Mouse (Mus musculus) ES-Bruce4 (cell line): ENCODE data around the gene Rnft1. TPM values are rescaled to one million over a fixed set of nuclear protein-coding genes. Genes with fewer than 3 reads are reported as not detected.
"Not testable (repeated sequence)": the region's sequence is repeated elsewhere in the genome, so short reads cannot be mapped to it uniquely, and the experiment has no call there.

Experiments used
- H3K27ac ChIP-seq: 2 replicates; pipeline ENCODE4 v1.5.1; 2012; ENCODE audit warnings: low read length, inconsistent platforms; ENCODE audit not compliant: insufficient read depth
- H3K27me3 ChIP-seq: 2 replicates; pipeline ENCODE4 v1.6.1; 2012; ENCODE audit warnings: mild to moderate bottlenecking, low read length, inconsistent platforms; ENCODE audit not compliant: control insufficient read depth, poor library complexity, insufficient read depth, severe bottlenecking
- H3K36me3 ChIP-seq: 2 replicates; pipeline ENCODE4 v1.6.1; 2012; ENCODE audit warnings: inconsistent platforms, mild to moderate bottlenecking, low read length, moderate library complexity; ENCODE audit not compliant: control insufficient read depth, poor library complexity, insufficient read depth, severe bottlenecking
- H3K4me1 ChIP-seq: one replicate; pipeline ENCODE4 v1.8.1; 2011; ENCODE audit warnings: low read length; ENCODE audit not compliant: control insufficient read depth, insufficient read depth
- H3K4me3 ChIP-seq: 2 replicates; pipeline ENCODE4 v1.5.1; 2011; ENCODE audit warnings: low read depth, mild to moderate bottlenecking, low read length
- H3K9ac ChIP-seq: 2 replicates; pipeline ENCODE4 v1.6.1; 2012; ENCODE audit warnings: low read depth, mild to moderate bottlenecking, inconsistent platforms; ENCODE audit not compliant: poor library complexity, severe bottlenecking
- H3K9me3 ChIP-seq: replicated peaks from 2 replicates; pipeline ENCODE4 v1.6.1; 2012; ENCODE audit warnings: mild to moderate bottlenecking, low read length, inconsistent platforms; ENCODE audit not compliant: control insufficient read depth, poor library complexity, insufficient read depth, severe bottlenecking
- CTCF ChIP-seq: IDR thresholded peaks from one replicate; pipeline ENCODE4 v1.8.1; 2011; ENCODE audit warnings: low read depth, low read length
- EP300 ChIP-seq: IDR thresholded peaks from 2 replicates; pipeline ENCODE4 v1.6.1; 2011; ENCODE audit warnings: low read depth, low read length; ENCODE audit not compliant: insufficient read depth
- POLR2A ChIP-seq: IDR thresholded peaks from one replicate; pipeline ENCODE4 v1.8.1; 2011; ENCODE audit warnings: low read length; ENCODE audit not compliant: insufficient read depth
- polyA plus RNA-seq: library from polyadenylated mRNA; stranded (reverse); fragments of >200 nt; gene quantifications from 2 replicates; pipeline ENCODE4 v1.2.4, GENCODE M21; 2011; ENCODE audit warnings: low read depth; ENCODE audit not compliant: missing spikeins, insufficient read depth, insufficient read length

The Rnft1 gene
- polyA plus RNA-seq, 1 experiment = 25.0 TPM

DNA sequence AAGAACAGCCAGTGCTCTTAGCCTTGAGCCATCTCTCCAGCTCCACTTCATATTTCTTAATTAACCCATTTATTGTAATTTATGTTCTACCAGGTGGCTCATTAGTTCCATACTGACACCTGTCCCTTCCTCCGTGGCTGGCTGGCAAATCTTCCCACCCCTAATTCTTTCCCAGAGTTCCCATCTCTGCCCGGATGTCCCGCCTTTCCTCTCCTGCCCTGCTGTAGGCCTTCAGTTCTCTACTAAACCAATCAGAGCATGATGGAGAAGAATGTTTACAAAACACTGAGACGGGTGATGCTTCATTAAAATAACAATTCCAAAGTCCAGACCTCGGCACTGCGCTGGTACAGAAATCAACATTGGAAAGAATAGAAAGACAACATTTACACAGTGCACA is 25.6 kb upstream of the Rnft1 start:
- Histone ChIP-seq H3K4me1 (no peaks in the 10 kb centered on the region), H3K4me3 (no peak overlapping the region), H3K27ac (no peak overlapping the region), H3K27me3 (no peaks in the 10 kb centered on the region), H3K9ac (no peak overlapping the region), H3K36me3 (no peaks in the 10 kb centered on the region), H3K9me3 (no peaks in the 10 kb centered on the region)
- TF ChIP-seq EP300 (no peak), POLR2A (no peak), CTCF (no peak)

- H3K9ac ChIP-seq = no peak overlapping the region
- H3K9me3 ChIP-seq = no peaks in the 10 kb centered on the region
- no peaks in the 10 kb centered on the region for H3K36me3 ChIP-seq
- H3K27ac ChIP-seq = no peak overlapping the region
- TF ChIP-seq EP300 (no peak), CTCF (no peak), POLR2A (no peak)
- no peak overlapping the region for H3K4me3 ChIP-seq
- H3K4me1 ChIP-seq = no peaks in the 10 kb centered on the region
- no peaks in the 10 kb centered on the region for H3K27me3 ChIP-seq
Measured at GRCm38 (mm10) chr11:86462579-86462978, 21.9 kb upstream of the Rnft1 start.

- H3K4me3 ChIP-seq = 0 out of 2 replicates have a peak overlapping the region, but pooled peaks have one; percentile 6
- TF ChIP-seq CTCF = peak; percentile 41
- H3K4me1 ChIP-seq, H3K9me3 ChIP-seq, H3K9ac ChIP-seq, H3K27ac ChIP-seq, H3K27me3 ChIP-seq, H3K36me3 ChIP-seq: not testable (repeated sequence)
Measured at GRCm38 (mm10) chr11:86464275-86464674, 20.2 kb upstream of the Rnft1 start.

GRCm38 (mm10) chr11:86468345-86468744 is 16.1 kb upstream of the Rnft1 start:
- TF ChIP-seq CTCF (no peak), EP300 (no peak), POLR2A (no peak)
- Histone ChIP-seq H3K9ac (no peak overlapping the region), H3K4me1 (no peaks in the 10 kb centered on the region), H3K9me3 (no peaks in the 10 kb centered on the region), H3K4me3 (no peak overlapping the region), H3K36me3 (no peaks in the 10 kb centered on the region), H3K27me3 (no peaks in the 10 kb centered on the region), H3K27ac (no peak overlapping the region)

DNA sequence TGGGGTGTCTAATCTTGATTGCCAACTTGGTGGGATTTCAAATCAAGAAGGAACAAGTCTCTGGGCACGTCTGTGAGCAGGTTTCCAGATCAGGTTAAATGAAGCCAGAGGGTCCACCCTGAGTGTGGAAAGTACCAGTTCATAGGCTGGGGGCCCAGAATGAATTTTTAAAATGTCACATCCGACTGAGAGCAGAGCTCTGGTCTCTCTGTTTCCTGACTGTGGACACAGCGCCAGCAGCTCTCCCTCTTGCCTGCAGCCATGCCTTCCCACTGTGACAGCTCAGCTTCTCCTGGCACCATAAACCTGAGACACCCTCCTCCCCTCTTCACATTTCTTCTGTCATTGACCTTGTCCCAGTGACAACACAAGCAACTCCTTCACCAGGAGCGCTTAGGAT is 15.5 kb upstream of the Rnft1 start:
- Histone ChIP-seq H3K27ac (no peak overlapping the region), H3K36me3 (no peaks in the 10 kb centered on the region), H3K9me3 (no peaks in the 10 kb centered on the region), H3K27me3 (no peaks in the 10 kb centered on the region), H3K9ac (no peak overlapping the region), H3K4me3 (no peak overlapping the region), H3K4me1 (no peaks in the 10 kb centered on the region)
- no peak for TF ChIP-seq CTCF

DNA sequence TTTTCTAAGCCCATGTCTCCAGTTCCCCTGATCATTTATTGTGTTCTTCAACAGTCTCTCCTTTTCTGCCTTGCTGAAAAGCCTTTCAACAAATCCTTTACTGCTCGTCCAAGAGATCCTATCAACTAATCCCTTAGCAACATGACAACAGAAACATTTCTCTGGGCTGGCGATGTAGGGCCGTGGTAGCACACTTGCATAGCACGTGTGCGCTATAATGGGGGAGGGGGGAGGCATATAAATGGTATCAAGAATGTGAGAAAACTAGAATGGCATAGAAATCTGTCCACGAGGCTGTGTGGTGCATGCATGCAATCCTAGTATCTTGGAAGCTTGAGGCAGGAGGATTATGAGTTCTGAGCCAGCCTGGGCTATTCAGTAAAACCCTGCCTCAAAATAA is 12.7 kb upstream of the Rnft1 start:
- H3K27ac ChIP-seq = no peak overlapping the region
- no peak for TF ChIP-seq CTCF
- TF ChIP-seq POLR2A = no peak
- TF ChIP-seq EP300 = no peak

More for the DNA sequence above, 12.7 kb upstream of the Rnft1 start:
- no peaks in the 10 kb centered on the region for H3K36me3 ChIP-seq
- H3K27me3 ChIP-seq = no peaks in the 10 kb centered on the region
- no peaks in the 10 kb centered on the region for H3K9me3 ChIP-seq
- no peak overlapping the region for H3K4me3 ChIP-seq
- no peak overlapping the region for H3K9ac ChIP-seq
- no peaks in the 10 kb centered on the region for H3K4me1 ChIP-seq
